Mouse (Mus musculus) midbrain, embryonic 13.5 days (tissue): ENCODE measurements at regions not wholly inside any gene's neighbourhood (a gene's known extent, or its start where the extent isn't known, plus 50 kb on each side); places are given as distances from the start of the nearest gene placed in this dataset.

Experiments
- ATAC-seq: fragments of 200-750 bp; cut with Nextera tagmentation; 2 replicates; pipeline ENCODE4 v1.8.0; 2017; ENCODE audit warnings: mild to moderate bottlenecking, moderate TSS enrichment, moderate library complexity
- H3K27ac ChIP-seq: fragments of 300-500 bp; sonication (generic); 2 replicates; pipeline ENCODE4 v1.5.1; 2015; ENCODE audit warnings: inconsistent platforms, mild to moderate bottlenecking, moderate library complexity
- H3K27me3 ChIP-seq: fragments of 300-500 bp; sonication (generic); 2 replicates; pipeline ENCODE4 v1.6.1; 2015; ENCODE audit warnings: mild to moderate bottlenecking, inconsistent platforms
- H3K36me3 ChIP-seq: fragments of 300-500 bp; sonication (generic); 2 replicates; pipeline ENCODE4 v1.6.1; 2015; ENCODE audit warnings: mild to moderate bottlenecking, inconsistent platforms
- H3K4me1 ChIP-seq: fragments of 300-500 bp; sonication (generic); replicated peaks from 2 replicates; pipeline ENCODE4 v1.6.1; 2015; ENCODE audit warnings: inconsistent platforms
- H3K4me2 ChIP-seq: fragments of 300-500 bp; sonication (generic); replicated peaks from 2 replicates; pipeline ENCODE4 v1.6.1; 2015; ENCODE audit warnings: moderate library complexity, mild to moderate bottlenecking, inconsistent platforms
- H3K4me3 ChIP-seq: fragments of 300-500 bp; sonication (generic); replicated peaks from 2 replicates; pipeline ENCODE4 v1.5.1; 2015; ENCODE audit warnings: mild to moderate bottlenecking, inconsistent platforms
- H3K9ac ChIP-seq: fragments of 300-500 bp; sonication (generic); replicated peaks from 2 replicates; pipeline ENCODE4 v1.6.1; 2015; ENCODE audit warnings: mild to moderate bottlenecking, inconsistent platforms
- H3K9me3 ChIP-seq: fragments of 300-500 bp; sonication (generic); 2 replicates; pipeline ENCODE4 v1.6.1; 2016; ENCODE audit warnings: mild to moderate bottlenecking, inconsistent platforms
- WGBS: fragments of 180-500 bp; shearing (Covaris S2); methylation state at CpG from one replicate; pipeline ENCODE4 v1.1.7; 2015; 5-methylcytosine and 5-hydroxymethylcytosine counted together

DNA sequence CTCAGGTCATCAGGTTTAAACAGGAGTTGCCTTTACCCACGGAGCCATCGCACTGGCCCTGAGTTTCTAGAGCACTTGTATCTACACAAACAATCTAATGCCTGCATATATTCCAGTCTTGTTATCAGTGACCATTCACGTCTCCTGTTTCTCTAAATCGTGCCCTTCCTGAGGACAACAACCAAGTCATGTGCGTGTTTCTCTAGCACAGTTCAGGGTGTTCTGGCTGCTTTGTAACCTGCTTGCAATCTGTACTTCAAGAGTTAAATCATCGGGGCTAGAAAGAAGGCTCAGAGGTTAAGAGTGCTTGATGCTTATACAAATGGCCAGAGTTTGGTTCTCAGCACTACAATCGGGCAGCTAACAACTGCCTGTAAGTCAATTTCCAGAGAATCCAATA, 428.1 kb upstream of the Jarid2 start:
- Histone ChIP-seq H3K4me3 (no peak overlapping the region), H3K27me3 (no peaks in the 10 kb centered on the region), H3K9ac (no peak overlapping the region), H3K27ac (no peak overlapping the region), H3K4me1 (no peaks in the 10 kb centered on the region), H3K4me2 (no peak overlapping the region), H3K9me3 (no peaks in the 10 kb centered on the region), H3K36me3 (no peaks in the 10 kb centered on the region)
- no peak for ATAC-seq
- 91% methylated on average over 7 of the region's 7 CpGs for WGBS

DNA sequence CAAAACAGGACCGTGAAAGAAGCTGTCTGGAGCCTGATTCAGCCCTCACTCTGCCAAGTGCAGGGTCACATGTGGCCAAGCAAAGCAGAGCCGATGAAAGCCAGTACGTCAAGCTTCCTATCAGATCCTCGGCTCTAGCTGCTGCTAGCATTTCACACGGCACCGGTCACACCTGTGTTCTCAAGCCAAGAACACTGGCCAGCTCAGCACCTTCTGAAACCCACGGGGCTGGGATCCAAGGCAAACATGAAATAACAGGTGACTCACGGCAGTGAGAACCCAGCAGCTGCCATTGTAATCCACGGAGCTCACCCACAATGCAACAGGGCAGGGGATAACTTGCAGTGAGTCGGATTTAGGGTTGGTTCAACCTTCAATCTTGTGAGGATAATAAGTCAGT, 427.3 kb upstream of the Jarid2 start:
- no peak overlapping the region for H3K4me3 ChIP-seq
- no peaks in the 10 kb centered on the region for H3K27me3 ChIP-seq
- no peak overlapping the region for H3K27ac ChIP-seq
- ATAC-seq: no peak
- WGBS: 84% methylated on average over 10 of the region's 10 CpGs
- H3K9me3 ChIP-seq: no peaks in the 10 kb centered on the region
- no peak overlapping the region for H3K9ac ChIP-seq
- H3K4me2 ChIP-seq: no peak overlapping the region
- H3K36me3 ChIP-seq: no peaks in the 10 kb centered on the region
- H3K4me1 ChIP-seq: no peaks in the 10 kb centered on the region

DNA sequence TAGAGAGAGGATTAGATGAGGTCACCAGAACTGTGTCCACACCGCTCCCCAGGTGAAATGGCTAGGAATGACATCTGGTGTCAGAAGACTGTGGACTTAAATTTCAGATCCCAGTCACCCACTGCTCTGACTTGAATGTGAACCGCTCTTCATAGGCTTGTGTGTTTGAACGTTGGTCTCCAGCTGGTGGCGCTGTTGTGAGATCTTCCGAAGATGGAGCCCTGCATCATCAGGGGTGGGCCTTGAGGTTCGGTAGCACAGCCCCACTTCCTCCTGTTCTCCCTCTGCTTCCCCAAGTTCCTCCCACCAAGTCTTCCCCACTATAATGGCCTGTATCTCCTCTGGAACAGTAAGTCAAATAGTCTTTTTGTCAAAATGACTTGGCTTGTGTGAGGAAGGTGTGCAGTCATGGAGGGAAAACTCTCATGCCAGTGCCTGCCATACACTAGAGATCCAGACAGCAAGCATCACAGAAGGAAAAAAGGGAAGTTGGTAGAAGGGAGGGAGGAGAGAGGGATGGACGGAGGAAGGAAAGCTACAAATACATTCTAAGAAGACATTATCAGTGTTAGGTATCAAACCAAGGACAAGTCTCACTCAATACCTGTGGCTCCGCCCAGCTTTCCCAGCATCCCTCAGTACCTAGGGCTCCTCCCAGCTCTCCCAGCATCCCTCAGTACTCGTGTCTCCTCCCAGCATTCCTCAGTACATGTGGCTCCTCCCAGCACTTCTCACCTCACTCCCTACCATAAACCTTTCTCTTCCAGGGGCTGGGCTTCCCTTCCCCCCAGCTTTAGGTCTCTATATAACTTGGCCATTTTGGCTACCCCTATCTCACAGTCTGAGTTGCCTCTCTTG, 423.9 kb upstream of the Jarid2 start:
- Histone ChIP-seq H3K4me3 (no peak overlapping the region), H3K27ac (no peak overlapping the region), H3K9ac (no peak overlapping the region), H3K27me3 (no peaks in the 10 kb centered on the region), H3K4me2 (no peak overlapping the region), H3K36me3 (no peaks in the 10 kb centered on the region), H3K4me1 (no peaks in the 10 kb centered on the region), H3K9me3 (no peaks in the 10 kb centered on the region)
- no peak for ATAC-seq
- 78% methylated on average over 9 of the region's 9 CpGs for WGBS

DNA sequence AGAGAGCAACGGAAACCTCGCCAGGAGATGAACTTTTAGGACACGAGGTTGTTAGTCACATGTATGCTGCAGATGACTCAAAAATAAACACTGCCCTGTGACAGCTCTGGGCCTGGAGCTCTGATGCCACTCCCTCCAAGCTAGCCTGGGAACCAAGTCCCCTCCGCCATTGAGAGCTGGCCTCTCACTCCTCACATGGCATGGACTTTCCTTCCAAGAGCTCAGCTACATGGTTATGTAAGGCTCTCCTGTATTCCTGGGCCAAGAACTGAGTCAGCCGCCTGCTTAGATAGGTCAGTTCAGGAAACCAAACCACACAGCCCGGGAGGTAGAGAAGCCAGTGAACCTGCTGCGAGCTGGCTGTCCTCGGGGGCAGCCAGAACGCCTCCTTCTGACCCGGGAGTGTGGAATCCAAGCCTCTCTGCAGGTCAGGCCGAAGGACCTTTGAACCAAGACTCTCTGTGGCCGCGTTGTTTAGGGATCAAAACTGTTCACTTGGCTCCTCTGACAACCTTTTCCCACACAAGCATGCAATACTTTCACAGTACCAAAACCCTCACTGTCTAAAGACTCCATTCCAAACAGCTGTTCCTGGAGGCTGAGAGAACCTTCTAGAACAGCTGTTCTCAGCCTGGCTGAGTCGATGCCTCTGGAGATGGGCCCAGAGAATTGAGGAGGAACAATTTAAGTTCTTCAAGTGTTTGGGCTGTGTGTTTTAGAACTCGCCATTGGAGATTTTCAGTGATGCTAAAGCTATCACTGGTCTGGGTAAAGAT, 422.8 kb upstream of the Jarid2 start:
- Histone ChIP-seq H3K36me3 (no peaks in the 10 kb centered on the region), H3K27me3 (no peaks in the 10 kb centered on the region), H3K27ac (no peak overlapping the region), H3K4me2 (no peak overlapping the region), H3K4me3 (no peak overlapping the region), H3K4me1 (no peaks in the 10 kb centered on the region), H3K9me3 (no peaks in the 10 kb centered on the region), H3K9ac (no peak overlapping the region)
- 91% methylated on average over 15 of the region's 15 CpGs for WGBS
- ATAC-seq: no peak

DNA sequence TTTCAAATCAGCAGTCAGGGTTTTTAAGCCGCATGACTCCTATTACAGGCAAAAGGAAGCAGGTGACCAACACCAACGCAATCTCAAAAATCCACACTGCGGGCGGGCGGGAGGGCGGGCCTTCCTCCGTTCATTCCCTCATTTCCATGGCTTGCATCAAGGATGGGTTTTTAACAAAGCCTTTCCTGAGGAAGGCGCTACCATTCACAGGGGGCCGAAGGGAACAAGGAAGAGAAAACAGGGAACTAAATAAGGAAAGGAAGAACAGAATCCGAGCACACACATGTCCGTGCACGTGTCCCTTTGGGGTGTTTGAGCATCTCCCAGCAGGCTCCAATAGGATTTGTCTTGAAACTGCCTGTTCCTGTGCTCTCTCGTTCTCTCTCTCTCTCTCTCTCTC, 421.0 kb upstream of the Jarid2 start:
- Histone ChIP-seq H3K36me3 (no peaks in the 10 kb centered on the region), H3K4me1 (no peaks in the 10 kb centered on the region), H3K9ac (no peak overlapping the region), H3K4me2 (peak overlapping the region; percentile 22; the same call in 1 of the 2 replicates), H3K4me3 (no peak overlapping the region), H3K27ac (no peak overlapping the region), H3K27me3 (no peaks in the 10 kb centered on the region), H3K9me3 (no peaks in the 10 kb centered on the region)
- no peak for ATAC-seq
- whole genome bisulfite sequencing: 50% methylated on average over 13 of the region's 13 CpGs

DNA sequence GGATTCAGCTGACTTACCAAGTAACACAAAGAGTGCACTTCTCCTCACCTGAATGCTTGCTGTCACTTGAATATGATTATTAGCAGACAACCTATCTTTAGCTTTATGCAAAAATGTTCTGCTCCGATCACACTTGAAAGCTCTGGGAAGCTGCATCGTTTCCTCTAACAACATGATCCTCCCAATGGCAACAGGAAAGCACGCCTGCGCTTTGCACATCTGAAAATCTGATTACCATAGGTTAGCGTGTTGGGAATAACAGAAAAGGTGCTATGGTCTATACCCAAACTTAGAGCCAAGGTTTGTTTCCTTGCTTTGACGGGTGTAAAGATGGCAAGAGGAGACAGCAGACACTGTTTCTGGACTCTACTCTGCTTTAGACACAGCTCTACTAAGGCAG, 417.0 kb upstream of the Jarid2 start:
- Histone ChIP-seq H3K4me2 (no peak overlapping the region), H3K4me1 (no peaks in the 10 kb centered on the region), H3K36me3 (no peaks in the 10 kb centered on the region), H3K9ac (no peak overlapping the region), H3K27me3 (no peaks in the 10 kb centered on the region), H3K9me3 (no peaks in the 10 kb centered on the region), H3K27ac (no peak overlapping the region), H3K4me3 (no peak overlapping the region)
- WGBS: 94% methylated on average over 6 of the region's 6 CpGs
- no peak for ATAC-seq

DNA sequence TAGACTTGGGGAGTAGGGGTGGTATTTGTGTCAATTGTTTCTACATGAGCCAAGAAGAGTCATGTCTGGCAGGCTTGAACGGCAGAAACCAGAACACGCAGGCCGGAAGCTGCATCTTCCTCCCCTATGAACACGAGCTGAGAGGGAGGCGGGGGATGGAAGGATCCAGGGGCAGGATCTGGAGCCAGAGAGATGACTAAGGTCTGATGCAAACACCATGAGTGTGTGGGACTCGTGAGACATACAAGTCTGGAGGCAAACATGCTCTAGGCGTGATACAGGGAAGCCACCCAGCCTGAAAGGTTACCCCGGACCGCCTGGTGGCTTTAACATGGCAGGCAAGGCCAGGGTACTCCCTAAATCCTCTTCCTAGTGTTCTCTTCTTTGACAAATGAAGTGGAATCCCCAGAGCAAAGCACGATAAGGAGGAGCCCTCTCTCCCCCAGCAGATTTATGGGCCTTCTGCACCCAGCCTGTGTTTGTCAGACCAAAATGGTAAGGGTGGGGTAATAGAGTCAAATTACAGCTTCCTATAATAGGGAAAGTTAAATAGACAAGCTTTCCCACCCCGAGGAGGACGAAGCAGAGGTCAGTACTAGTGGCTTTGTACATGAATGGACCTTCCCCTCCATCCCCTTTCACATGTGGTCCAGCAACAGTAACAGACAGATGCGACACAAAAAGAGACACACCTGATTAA, 412.4 kb upstream of the Jarid2 start:
- H3K36me3 ChIP-seq: no peaks in the 10 kb centered on the region
- no peak for ATAC-seq
- no peak overlapping the region for H3K4me2 ChIP-seq
- H3K27ac ChIP-seq: no peak overlapping the region
- H3K4me1 ChIP-seq: no peaks in the 10 kb centered on the region
- H3K4me3 ChIP-seq: no peak overlapping the region
- H3K27me3 ChIP-seq: no peaks in the 10 kb centered on the region
- no peaks in the 10 kb centered on the region for H3K9me3 ChIP-seq
- WGBS: 56% methylated on average over 13 of the region's 13 CpGs
- no peak overlapping the region for H3K9ac ChIP-seq

DNA sequence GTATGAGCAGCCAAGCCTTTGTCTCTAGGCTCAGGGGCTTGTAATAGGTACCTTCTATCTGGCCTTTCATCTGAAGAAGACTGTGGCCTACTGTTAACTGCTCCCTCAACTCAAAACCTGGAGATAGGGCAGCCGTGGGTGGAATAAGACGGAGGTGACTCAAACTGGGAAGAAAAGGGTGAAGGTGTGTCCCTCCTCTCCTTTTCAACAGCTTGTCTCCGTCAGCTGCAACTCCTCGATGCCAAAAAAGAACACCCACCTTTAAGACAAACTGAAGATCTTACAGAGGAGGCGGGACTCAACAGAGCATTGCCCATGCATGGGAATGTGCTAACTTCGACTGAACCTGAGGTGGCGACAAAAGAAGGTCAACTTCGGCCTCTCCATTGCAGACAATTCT, 411.7 kb upstream of the Jarid2 start:
- Histone ChIP-seq H3K4me2 (no peak overlapping the region), H3K36me3 (no peaks in the 10 kb centered on the region), H3K9me3 (no peaks in the 10 kb centered on the region), H3K27me3 (no peaks in the 10 kb centered on the region), H3K27ac (no peak overlapping the region), H3K4me3 (no peak overlapping the region), H3K4me1 (no peaks in the 10 kb centered on the region), H3K9ac (no peak overlapping the region)
- ATAC-seq: no peak
- 64% methylated on average over 8 of the region's 8 CpGs for WGBS

DNA sequence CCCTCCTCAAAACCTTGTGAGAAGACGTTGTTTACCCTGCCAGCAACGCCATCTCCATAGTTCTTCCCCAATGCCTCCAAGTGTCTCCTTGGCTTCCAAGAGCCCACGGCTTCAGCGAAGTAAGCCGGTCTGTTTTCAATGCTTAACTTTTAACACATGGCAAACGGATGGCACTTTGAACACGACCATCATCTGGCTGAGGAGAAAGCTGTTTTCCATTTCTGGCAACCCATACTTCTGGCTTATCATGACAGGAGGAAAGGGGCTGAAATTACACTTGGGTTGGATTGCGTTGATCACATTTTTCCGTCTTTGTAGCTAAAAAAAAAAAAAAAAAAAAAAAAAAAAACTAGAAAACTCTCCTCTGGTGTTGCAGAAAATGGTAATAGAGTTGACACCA, 410.2 kb upstream of the Jarid2 start:
- Histone ChIP-seq H3K9me3 (no peaks in the 10 kb centered on the region), H3K9ac (no peak overlapping the region), H3K4me3 (no peak overlapping the region), H3K36me3 (no peaks in the 10 kb centered on the region), H3K27me3 (no peaks in the 10 kb centered on the region), H3K27ac (no peak overlapping the region), H3K4me2 (no peak overlapping the region), H3K4me1 (no peaks in the 10 kb centered on the region)
- WGBS: 91% methylated on average over 9 of the region's 9 CpGs
- ATAC-seq: no peak

DNA sequence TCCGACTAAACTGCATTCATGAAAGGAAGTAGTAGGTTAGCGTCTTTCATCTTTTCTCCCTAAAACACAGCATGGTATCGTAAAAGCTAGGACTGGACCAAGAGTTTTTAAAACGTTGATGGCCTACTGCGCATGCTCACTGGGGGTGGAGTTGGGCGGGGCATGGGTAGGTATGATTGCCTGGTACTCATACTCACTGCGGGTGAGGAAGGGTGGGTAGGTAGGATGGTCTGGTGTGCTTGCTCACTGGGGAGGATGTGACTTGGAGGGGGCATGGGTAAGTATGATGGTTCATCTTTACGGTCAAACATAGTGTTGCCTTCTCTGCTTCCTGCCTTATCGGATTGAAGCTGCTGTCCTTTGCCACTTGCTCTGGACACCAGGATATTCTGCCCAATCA, 409.8 kb upstream of the Jarid2 start:
- 94% methylated on average over 9 of the region's 9 CpGs for WGBS
- Histone ChIP-seq H3K4me1 (no peaks in the 10 kb centered on the region), H3K9ac (no peak overlapping the region), H3K27ac (no peak overlapping the region), H3K4me2 (no peak overlapping the region), H3K27me3 (no peaks in the 10 kb centered on the region), H3K36me3 (no peaks in the 10 kb centered on the region), H3K4me3 (no peak overlapping the region), H3K9me3 (no peaks in the 10 kb centered on the region)
- ATAC-seq: no peak

DNA sequence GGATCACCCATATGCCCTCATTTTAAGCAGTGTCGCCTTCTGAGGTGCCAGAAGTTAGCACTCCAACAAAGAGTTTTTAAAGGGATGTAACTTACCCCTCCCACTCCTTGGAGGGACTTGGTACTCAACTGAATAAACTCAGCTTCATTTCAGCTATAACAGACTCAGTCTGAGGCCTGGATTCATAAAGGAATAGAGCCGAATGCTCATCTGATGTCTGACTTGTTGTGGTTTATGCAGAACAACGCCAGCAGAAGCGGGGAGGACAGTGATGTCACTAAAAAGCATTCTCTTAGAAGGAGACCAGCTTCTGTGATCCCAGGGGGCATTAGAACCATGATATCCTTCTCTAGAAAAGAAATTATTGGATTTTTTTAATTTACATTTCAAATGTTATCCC, 409.0 kb upstream of the Jarid2 start:
- H3K36me3 ChIP-seq: no peaks in the 10 kb centered on the region
- no peak for ATAC-seq

DNA sequence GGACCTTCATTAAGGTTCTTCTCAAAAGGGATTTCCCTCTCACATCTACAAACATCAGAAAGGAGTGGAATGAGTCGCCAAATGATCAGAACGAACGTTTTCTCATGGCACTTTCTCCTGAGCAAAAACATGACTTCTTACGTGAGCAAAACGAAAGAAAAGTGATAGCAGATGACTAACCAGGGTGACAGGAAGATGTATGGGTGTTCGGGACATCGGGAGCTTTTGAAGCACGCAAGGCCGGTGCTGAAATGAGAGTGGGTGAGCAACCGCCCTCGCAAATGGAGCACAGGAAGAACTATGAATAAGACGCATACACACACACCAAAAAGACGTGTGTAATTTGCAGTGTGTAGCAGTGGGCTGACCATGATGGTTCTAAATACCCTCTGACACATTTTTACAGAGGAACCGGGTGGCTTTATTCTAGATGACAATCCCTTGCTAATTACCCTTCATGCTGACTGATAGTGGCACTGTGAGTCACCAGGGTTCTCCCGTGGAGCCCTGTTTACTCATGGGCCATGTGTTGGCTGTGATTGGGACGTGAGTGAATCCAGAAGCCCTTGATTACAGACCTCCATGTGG, 408.2 kb upstream of the Jarid2 start:
- Histone ChIP-seq H3K27me3 (no peaks in the 10 kb centered on the region), H3K9me3 (no peaks in the 10 kb centered on the region), H3K4me3 (no peak overlapping the region), H3K27ac (no peak overlapping the region), H3K4me1 (no peaks in the 10 kb centered on the region), H3K4me2 (no peak overlapping the region), H3K36me3 (no peaks in the 10 kb centered on the region), H3K9ac (no peak overlapping the region)
- no peak for ATAC-seq
- WGBS: 90% methylated on average over 16 of the region's 16 CpGs

More for the DNA sequence above, 409.0 kb upstream of the Jarid2 start:
- Histone ChIP-seq H3K4me2 (no peak overlapping the region), H3K9ac (no peak overlapping the region), H3K4me3 (no peak overlapping the region), H3K27me3 (no peaks in the 10 kb centered on the region), H3K27ac (no peak overlapping the region), H3K9me3 (no peaks in the 10 kb centered on the region), H3K4me1 (no peaks in the 10 kb centered on the region)
- WGBS: 94% methylated on average over 4 of the region's 4 CpGs
